In genomic region chr7:45051601-45051974, GRCm38 (mm10) we compare ENCODE assay signal across 9 mouse cellular contexts. TPM values are rescaled to one million over a fixed set of nuclear protein-coding genes. Genes with fewer than 3 reads are reported as not detected.
DNase-seq lines count a peak whose midpoint lies in the region; ATAC-seq lines count a peak whose summit lies in the region.
"Had no signal": no experiment of that assay in that cellular context is flagged by ENCODE, and none has a peak within 500 bp of the region (broad histone marks: within the 10 kb centered on the region; RNA-seq: fewer than 3 reads in every experiment).

No protein-coding gene starts in this region.

- no peaks in the 10 kb centered on the region for H3K27me3 ChIP-seq in erythroblast, embryonic 14.5 days (ENCODE audit: control insufficient read depth)
- no peaks in the 10 kb centered on the region for H3K27me3 ChIP-seq in forebrain, embryonic 11.5 days (ENCODE audit: control insufficient read depth, insufficient read depth, low read length)
- no peaks in the 10 kb centered on the region for H3K27me3 ChIP-seq in liver, embryonic 13.5 days
- H3K27me3 ChIP-seq: Patski had no signal

- peak; percentile 24 for DNase-seq in CD4-positive helper T cell, adult 2 months (ENCODE audit: low read depth, low spot score)
- DNase-seq in forebrain, embryonic 11.5 days (ENCODE audit: low spot score), result no peak
- no peak for DNase-seq in liver, embryonic 13.5 days
- DNase-seq in thymus, postnatal 25 days, result no peak
- no peak for DNase-seq in adrenal gland, postnatal 25 days

- peak overlapping the region; percentile 98 for H3K4me2 ChIP-seq in forebrain, embryonic 11.5 days (ENCODE audit: low read depth, low read length, severe bottlenecking)
- H3K4me2 ChIP-seq in liver, embryonic 13.5 days, result peak overlapping the region; percentile 99

- peak overlapping the region; percentile 99 for H3K27ac ChIP-seq in forebrain, embryonic 11.5 days (ENCODE audit: low read depth, low read length)
- peak overlapping the region; percentile 95 for H3K27ac ChIP-seq in liver, embryonic 13.5 days

- H3K4me1 ChIP-seq in erythroblast, embryonic 14.5 days (ENCODE audit: control insufficient read depth), result peaks cover 40% of the 10 kb centered on the region
- H3K4me1 ChIP-seq in forebrain, embryonic 11.5 days (replicated peaks; ENCODE audit: control insufficient read depth, insufficient read depth, low read length), result peaks cover 7% of the 10 kb centered on the region; the same call in 1 of the 2 replicates
- H3K4me1 ChIP-seq in liver, embryonic 13.5 days (replicated peaks), result peaks cover 39% of the 10 kb centered on the region

- peak overlapping the region; percentile 85 for H3K9ac ChIP-seq in forebrain, embryonic 11.5 days (ENCODE audit: low read length)
- H3K9ac ChIP-seq in liver, embryonic 13.5 days, result peak overlapping the region; percentile 87

- H3K9me3 ChIP-seq in erythroblast, embryonic 14.5 days (ENCODE audit: control insufficient read depth, low read length), result no peaks in the 10 kb centered on the region
- no peaks in the 10 kb centered on the region for H3K9me3 ChIP-seq in forebrain, embryonic 11.5 days (ENCODE audit: control insufficient read depth, low read length)
- no peaks in the 10 kb centered on the region for H3K9me3 ChIP-seq in liver, embryonic 13.5 days (replicated peaks)

- ATAC-seq in erythroblast, adult 5-6 weeks (replicated peaks; ENCODE audit: low FRiP score, poor library complexity, severe bottlenecking), result no peak
- ATAC-seq in forebrain, embryonic 11.5 days (replicated peaks; ENCODE audit: low FRiP score), result no peak
- ATAC-seq in liver, embryonic 13.5 days (ENCODE audit: low read depth), result no peak
- no peak for ATAC-seq in megakaryocyte-erythroid progenitor cell, adult 5-6 weeks (replicated peaks; ENCODE audit: low FRiP score, low TSS enrichment, poor library complexity, severe bottlenecking)

- 3% methylated on average over 13 of the region's 13 CpGs for WGBS in forebrain, embryonic 11.5 days
- WGBS in liver, embryonic 13.5 days (ENCODE audit: insufficient replicate concordance), result 11% methylated on average over 13 of the region's 13 CpGs

- H3K4me3 ChIP-seq in erythroblast, embryonic 14.5 days (replicated peaks), result peak overlapping the region; percentile 74
- peak overlapping the region; percentile 76 for H3K4me3 ChIP-seq in forebrain, embryonic 11.5 days (ENCODE audit: low read depth, low read length)
- H3K4me3 ChIP-seq in liver, embryonic 13.5 days (replicated peaks), result peak overlapping the region; percentile 77

- peaks cover 38% of the 10 kb centered on the region for H3K36me3 ChIP-seq in erythroblast, embryonic 14.5 days (ENCODE audit: control insufficient read depth)
- peaks cover 34% of the 10 kb centered on the region for H3K36me3 ChIP-seq in forebrain, embryonic 11.5 days (ENCODE audit: control insufficient read depth, insufficient read depth, low read length)
- H3K36me3 ChIP-seq in liver, embryonic 13.5 days, result peaks cover 37% of the 10 kb centered on the region

RNA-seq across cellular contexts. Expression of gene Prr12, which starts 1.1 kb away (rescaled TPM):
- 1.6 and 2.9 TPM in 2 replicates for polyA plus RNA-seq in erythroblast, embryonic 14.5 days (2012)
- total RNA-seq in erythroblast, adult 5-6 weeks (2015; ENCODE audit: low replicate concordance), result 3.3 and 6.1 TPM in 2 replicates
- total RNA-seq in erythroblast, adult 5-6 weeks (2017; ENCODE audit: low replicate concordance), result 0.60 and 0.70 TPM in 2 replicates
- 16.1 and 19.2 TPM in 2 replicates for polyA plus RNA-seq in forebrain, embryonic 11.5 days (2014; fragmentation: Nextera tagmentation; extraction: Ambion mirVana)
- polyA plus RNA-seq in liver, embryonic 13.5 days (2015; fragmentation: Nextera tagmentation; extraction: Ambion mirVana), result 1.7 and 2.2 TPM in 2 replicates
- 26.6 and 28.7 TPM in 2 replicates for total RNA-seq in megakaryocyte-erythroid progenitor cell, adult 5-6 weeks (2014; fragmentation: Nextera tagmentation)
- 1.9 and 2.1 TPM in 2 replicates for total RNA-seq in megakaryocyte-erythroid progenitor cell, adult 5-6 weeks (2017)
- total RNA-seq in adrenal gland, postnatal 25 days (2021), result 71.1 and 78.5 TPM in 2 replicates

RNA-seq across cellular contexts. Expression of gene Nosip, which starts 10.6 kb away (rescaled TPM):
- 12.5 and 14.9 TPM in 2 replicates for polyA plus RNA-seq in erythroblast, embryonic 14.5 days (2012)
- 10.4 and 20.7 TPM in 2 replicates for total RNA-seq in erythroblast, adult 5-6 weeks (2015; ENCODE audit: low replicate concordance)
- 15.5 and 22.2 TPM in 2 replicates for total RNA-seq in erythroblast, adult 5-6 weeks (2017; ENCODE audit: low replicate concordance)
- polyA plus RNA-seq in forebrain, embryonic 11.5 days (2014; fragmentation: Nextera tagmentation; extraction: Ambion mirVana), result 52.6 and 64.0 TPM in 2 replicates
- polyA plus RNA-seq in liver, embryonic 13.5 days (2015; fragmentation: Nextera tagmentation; extraction: Ambion mirVana), result 31.5 and 32.0 TPM in 2 replicates
- total RNA-seq in megakaryocyte-erythroid progenitor cell, adult 5-6 weeks (2014; fragmentation: Nextera tagmentation), result 27.8 and 55.1 TPM in 2 replicates
- 40.9 and 48.3 TPM in 2 replicates for total RNA-seq in megakaryocyte-erythroid progenitor cell, adult 5-6 weeks (2017)
- total RNA-seq in adrenal gland, postnatal 25 days (2021), result 46.5 and 67.2 TPM in 2 replicates

RNA-seq across cellular contexts. Expression of gene Prrg2, which starts 10.9 kb away (rescaled TPM):
- polyA plus RNA-seq in erythroblast, embryonic 14.5 days (2012), result 3.0 and 3.6 TPM in 2 replicates
- total RNA-seq in erythroblast, adult 5-6 weeks (2015; ENCODE audit: low replicate concordance), result 1.3 and 5.2 TPM in 2 replicates
- 0.34 and 7.0 TPM in 2 replicates for total RNA-seq in erythroblast, adult 5-6 weeks (2017; ENCODE audit: low replicate concordance)
- polyA plus RNA-seq in forebrain, embryonic 11.5 days (2014; fragmentation: Nextera tagmentation; extraction: Ambion mirVana), result 14.2 and 18.4 TPM in 2 replicates
- 7.1 and 7.8 TPM in 2 replicates for polyA plus RNA-seq in liver, embryonic 13.5 days (2015; fragmentation: Nextera tagmentation; extraction: Ambion mirVana)
- 4.3 and 4.7 TPM in 2 replicates for total RNA-seq in megakaryocyte-erythroid progenitor cell, adult 5-6 weeks (2014; fragmentation: Nextera tagmentation)
- 3.5 and 6.2 TPM in 2 replicates for total RNA-seq in megakaryocyte-erythroid progenitor cell, adult 5-6 weeks (2017)
- total RNA-seq in adrenal gland, postnatal 25 days (2021), result 19.2 and 21.4 TPM in 2 replicates

RNA-seq across cellular contexts. Expression of gene Rras, which starts 33.8 kb away (rescaled TPM):
- polyA plus RNA-seq in erythroblast, embryonic 14.5 days (2012), result 0.45 and 0.53 TPM in 2 replicates
- 7.5 and 10.8 TPM in 2 replicates for total RNA-seq in erythroblast, adult 5-6 weeks (2015; ENCODE audit: low replicate concordance)
- 0.60 TPM in 1 of 2 replicates, not detected in the other for total RNA-seq in erythroblast, adult 5-6 weeks (2017; ENCODE audit: low replicate concordance)
- polyA plus RNA-seq in forebrain, embryonic 11.5 days (2014; fragmentation: Nextera tagmentation; extraction: Ambion mirVana), result 15.5 and 16.6 TPM in 2 replicates
- polyA plus RNA-seq in liver, embryonic 13.5 days (2015; fragmentation: Nextera tagmentation; extraction: Ambion mirVana), result 14.4 and 15.0 TPM in 2 replicates
- total RNA-seq in megakaryocyte-erythroid progenitor cell, adult 5-6 weeks (2014; fragmentation: Nextera tagmentation), result 1.4 and 1.7 TPM in 2 replicates
- 1.3 and 1.6 TPM in 2 replicates for total RNA-seq in megakaryocyte-erythroid progenitor cell, adult 5-6 weeks (2017)
- 94.0 and 102 TPM in 2 replicates for total RNA-seq in adrenal gland, postnatal 25 days (2021)

RNA-seq across cellular contexts. Expression of gene Scaf1, which starts 35.4 kb away (rescaled TPM):
- 29.6 and 31.0 TPM in 2 replicates for polyA plus RNA-seq in erythroblast, embryonic 14.5 days (2012)
- 7.9 and 10.7 TPM in 2 replicates for total RNA-seq in erythroblast, adult 5-6 weeks (2015; ENCODE audit: low replicate concordance)
- total RNA-seq in erythroblast, adult 5-6 weeks (2017; ENCODE audit: low replicate concordance), result 9.8 and 10.0 TPM in 2 replicates
- 59.9 and 60.2 TPM in 2 replicates for polyA plus RNA-seq in forebrain, embryonic 11.5 days (2014; fragmentation: Nextera tagmentation; extraction: Ambion mirVana)
- 10.4 and 11.8 TPM in 2 replicates for polyA plus RNA-seq in liver, embryonic 13.5 days (2015; fragmentation: Nextera tagmentation; extraction: Ambion mirVana)
- total RNA-seq in megakaryocyte-erythroid progenitor cell, adult 5-6 weeks (2014; fragmentation: Nextera tagmentation), result 33.0 and 46.3 TPM in 2 replicates
- total RNA-seq in megakaryocyte-erythroid progenitor cell, adult 5-6 weeks (2017), result 7.2 and 10.2 TPM in 2 replicates
- 86.4 and 99.4 TPM in 2 replicates for total RNA-seq in adrenal gland, postnatal 25 days (2021)
